Mouse (Mus musculus) liver, embryonic 16.5 days (tissue): ENCODE data around the gene Gsk3b. TPM values are rescaled to one million over a fixed set of nuclear protein-coding genes. Genes with fewer than 3 reads are reported as not detected.
A peak's percentile ranks its signal among the peaks of the same experiment; 100 is the strongest.

ENCODE experiments used
- ATAC-seq: fragments of 200-750 bp; cut with Nextera tagmentation; 2 replicates; pipeline ENCODE4 v1.8.0; 2017; ENCODE audit warnings: low read depth, mild to moderate bottlenecking, moderate number of reproducible peaks, moderate library complexity
- H3K27ac ChIP-seq: fragments of 300-500 bp; sonication (generic); 2 replicates; pipeline ENCODE4 v1.5.1; 2014; ENCODE audit warnings: mild to moderate bottlenecking, low read length
- H3K27me3 ChIP-seq: fragments of 300-500 bp; sonication (generic); 2 replicates; pipeline ENCODE4 v1.6.1; 2014; ENCODE audit warnings: low read depth, low read length, mixed read lengths; ENCODE audit not compliant: control insufficient read depth, insufficient read depth
- H3K36me3 ChIP-seq: fragments of 300-500 bp; sonication (generic); 2 replicates; pipeline ENCODE4 v1.6.1; 2014; ENCODE audit warnings: mild to moderate bottlenecking; ENCODE audit not compliant: control insufficient read depth, insufficient read depth
- H3K4me1 ChIP-seq: fragments of 300-500 bp; sonication (generic); 2 replicates; pipeline ENCODE4 v1.6.1; 2014; ENCODE audit warnings: low read depth, low read length, mixed read lengths; ENCODE audit not compliant: control insufficient read depth
- H3K4me2 ChIP-seq: fragments of 300-500 bp; sonication (generic); 2 replicates; pipeline ENCODE4 v1.6.1; 2014; ENCODE audit warnings: low read depth, low read length, mixed read lengths
- H3K4me3 ChIP-seq: fragments of 300-500 bp; sonication (generic); 2 replicates; pipeline ENCODE4 v1.5.1; 2014; ENCODE audit warnings: low read depth, mild to moderate bottlenecking, low read length
- H3K9ac ChIP-seq: fragments of 300-500 bp; sonication (generic); 2 replicates; pipeline ENCODE4 v1.6.1; 2014; ENCODE audit warnings: low read depth, low read length
- H3K9me3 ChIP-seq: fragments of 300-500 bp; sonication (generic); replicated peaks from 2 replicates; pipeline ENCODE4 v1.6.1; 2016; ENCODE audit warnings: low read length; ENCODE audit not compliant: control insufficient read depth
- WGBS: fragments of 180-500 bp; shearing (Covaris S2); extraction: QIAGEN DNeasy Blood & Tissue Kit; methylation state at CpG from one replicate; pipeline ENCODE4 v1.1.7; 2014; ENCODE audit not compliant: insufficient replicate concordance; 5-methylcytosine and 5-hydroxymethylcytosine counted together
- polyA plus RNA-seq: library from polyadenylated mRNA; unstranded; fragments of >200 nt; fragmentation: Nextera tagmentation; extraction: Ambion mirVana; gene quantifications from 2 replicates; pipeline ENCODE4 v1.2.1, GENCODE M21; 2015

Gsk3b gene
- polyA plus RNA-seq, 1 experiment from 2014 or later, result 9.1 TPM

- 53% methylated on average over 5 of the region's 5 CpGs for WGBS
- H3K9ac ChIP-seq, result no peak overlapping the region
- no peak overlapping the region for H3K4me2 ChIP-seq
- H3K4me3 ChIP-seq, result no peak overlapping the region
- no peaks in the 10 kb centered on the region for H3K4me1 ChIP-seq
- H3K27me3 ChIP-seq, result no peaks in the 10 kb centered on the region
- no peaks in the 10 kb centered on the region for H3K36me3 ChIP-seq
- ATAC-seq, result no peak
- H3K27ac ChIP-seq, result no peak overlapping the region
- H3K9me3 ChIP-seq, result no peaks in the 10 kb centered on the region
Observed at GRCm38 (mm10) chr16:38272483-38272882, 183.7 kb downstream of the Gsk3b start.

GRCm38 (mm10) chr16:38274737-38275136, 185.9 kb downstream of the Gsk3b start:
- Histone ChIP-seq H3K9ac (no peak overlapping the region), H3K4me3 (no peak overlapping the region), H3K4me1 (no peaks in the 10 kb centered on the region), H3K9me3 (no peaks in the 10 kb centered on the region), H3K4me2 (no peak overlapping the region), H3K36me3 (no peaks in the 10 kb centered on the region), H3K27ac (no peak overlapping the region), H3K27me3 (no peaks in the 10 kb centered on the region)
- WGBS, result 52% methylated on average over 2 of the region's 2 CpGs
- ATAC-seq, result no peak

DNA sequence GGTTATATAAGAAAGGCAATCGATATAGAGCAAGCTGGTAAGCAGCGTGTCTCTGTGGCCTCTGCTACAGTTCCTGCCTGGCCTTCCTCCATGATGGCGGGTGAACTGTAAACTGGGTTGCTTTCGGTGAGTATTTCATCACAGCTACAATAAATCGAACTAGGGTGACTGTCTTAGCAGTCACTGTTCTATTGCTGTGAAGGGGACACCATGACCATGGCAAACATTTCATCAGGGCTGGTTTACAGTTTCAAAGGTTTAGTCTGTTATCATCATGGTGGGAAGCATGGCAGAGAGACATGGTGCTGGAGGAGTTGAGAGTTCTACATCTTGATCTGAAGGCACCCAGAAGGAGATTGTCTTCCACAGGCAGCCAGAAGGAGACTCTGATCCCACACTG, 191.0 kb downstream of the Gsk3b start:
- WGBS, result 59% methylated on average over 5 of the region's 5 CpGs
- H3K9ac ChIP-seq, result no peak overlapping the region
- no peaks in the 10 kb centered on the region for H3K27me3 ChIP-seq
- peak; percentile 50 for ATAC-seq
- H3K36me3 ChIP-seq, result no peaks in the 10 kb centered on the region
- H3K9me3 ChIP-seq, result no peaks in the 10 kb centered on the region
- no peak overlapping the region for H3K4me3 ChIP-seq
- peak overlapping the region; percentile 33 for H3K27ac ChIP-seq
- no peak overlapping the region for H3K4me2 ChIP-seq
- peaks cover under 1% of the 10 kb centered on the region for H3K4me1 ChIP-seq

DNA sequence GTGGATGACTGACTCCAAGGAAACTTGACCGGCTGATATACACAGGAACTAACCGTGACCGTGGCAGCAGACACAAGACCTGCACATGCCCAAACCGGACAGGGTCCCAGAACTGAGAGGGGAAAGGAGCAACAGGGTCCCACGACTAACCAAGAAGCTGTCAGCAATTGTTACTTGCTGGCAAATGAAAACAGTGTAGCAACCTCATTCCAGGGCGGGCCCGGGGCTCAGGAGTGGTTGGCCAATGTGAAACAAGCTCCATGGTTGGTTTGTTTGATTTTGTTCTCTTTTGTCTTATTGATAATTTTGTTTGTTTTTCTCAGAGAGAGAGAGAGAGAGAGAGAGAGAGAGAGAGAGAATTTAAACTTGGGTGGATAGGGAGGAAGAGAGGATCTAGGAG, 192.2 kb downstream of the Gsk3b start:
- WGBS, result 55% methylated on average over 7 of the region's 7 CpGs
- Histone ChIP-seq H3K4me2 (no peak overlapping the region), H3K27ac (no peak overlapping the region; the same call in 1 of the 2 replicates), H3K36me3 (no peaks in the 10 kb centered on the region), H3K4me3 (no peak overlapping the region), H3K9ac (no peak overlapping the region), H3K9me3 (no peaks in the 10 kb centered on the region), H3K27me3 (no peaks in the 10 kb centered on the region), H3K4me1 (peaks cover 4% of the 10 kb centered on the region)
- ATAC-seq, result no peak

DNA sequence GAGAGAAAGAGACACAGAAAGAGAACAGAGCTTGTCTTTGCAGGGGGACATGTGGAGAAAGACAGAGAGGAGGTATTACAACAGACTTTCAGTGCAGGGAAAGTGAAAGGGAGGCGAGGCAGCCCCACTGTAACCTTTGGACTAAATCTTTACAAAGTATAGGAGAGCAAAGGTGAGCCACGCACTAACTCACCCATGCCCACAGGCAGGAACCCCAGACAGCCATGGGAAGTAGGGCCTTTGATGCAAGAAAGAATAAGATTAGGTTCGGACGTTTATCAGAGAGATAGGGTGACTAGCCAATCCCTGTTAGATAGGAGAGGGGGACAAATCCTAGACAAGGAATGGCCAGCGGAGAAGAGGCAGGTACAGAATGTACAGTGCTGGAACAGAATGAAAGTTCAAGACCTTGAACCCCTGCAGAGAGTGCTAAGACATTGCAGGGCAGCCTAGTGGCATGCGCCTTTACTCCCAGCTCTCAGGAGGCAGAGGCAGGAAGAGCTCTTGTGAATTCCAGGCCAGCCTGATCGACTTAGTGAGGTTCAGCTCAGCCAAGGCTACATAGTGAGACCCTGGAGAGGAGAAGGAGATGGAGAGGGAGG, 193.9 kb downstream of the Gsk3b start:
- Histone ChIP-seq H3K9me3 (no peaks in the 10 kb centered on the region), H3K4me3 (no peak overlapping the region), H3K36me3 (no peaks in the 10 kb centered on the region), H3K4me1 (peaks cover 4% of the 10 kb centered on the region), H3K27ac (peak overlapping the region; percentile 76), H3K9ac (no peak overlapping the region), H3K27me3 (no peaks in the 10 kb centered on the region), H3K4me2 (0 out of 2 replicates have a peak overlapping the region, but pooled peaks have one; percentile 28)
- WGBS, result 40% methylated on average over 7 of the region's 7 CpGs
- ATAC-seq, result peak; percentile 75

DNA sequence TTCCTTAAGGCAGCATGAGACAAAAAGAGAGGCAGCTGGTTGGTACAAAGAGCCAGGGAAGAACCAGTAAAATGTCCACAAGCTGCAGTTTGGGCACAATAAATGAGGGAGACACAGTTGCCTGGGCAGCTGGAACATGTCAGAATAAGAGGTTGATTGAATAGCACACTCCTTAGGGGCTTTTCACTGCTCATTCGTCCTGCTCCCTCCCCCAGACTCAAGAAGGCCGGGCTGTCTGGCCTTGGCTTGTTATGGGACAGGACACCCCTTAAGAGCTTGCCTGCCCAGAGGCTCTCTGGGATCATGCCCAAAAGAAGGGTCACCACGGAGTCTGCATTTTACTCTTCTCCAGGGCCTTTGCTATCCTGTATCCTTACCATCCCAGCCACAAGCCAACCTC, 194.5 kb downstream of the Gsk3b start:
- no peak overlapping the region for H3K4me2 ChIP-seq
- WGBS, result 61% methylated on average over 3 of the region's 3 CpGs
- peaks cover 4% of the 10 kb centered on the region for H3K4me1 ChIP-seq
- no peaks in the 10 kb centered on the region for H3K27me3 ChIP-seq
- H3K4me3 ChIP-seq, result no peak overlapping the region
- peak overlapping the region; percentile 20; the same call in 1 of the 2 replicates for H3K27ac ChIP-seq
- H3K9ac ChIP-seq, result no peak overlapping the region
- H3K36me3 ChIP-seq, result no peaks in the 10 kb centered on the region
- no peak for ATAC-seq
- H3K9me3 ChIP-seq, result no peaks in the 10 kb centered on the region

GRCm38 (mm10) chr16:38285801-38286200, 197.0 kb downstream of the Gsk3b start:
- H3K27me3 ChIP-seq, result no peaks in the 10 kb centered on the region
- H3K4me2 ChIP-seq, result no peak overlapping the region
- peak; percentile 14; the same call in 1 of the 2 replicates for ATAC-seq
- H3K4me3 ChIP-seq, result no peak overlapping the region
- 56% methylated on average over 7 of the region's 7 CpGs for WGBS
- no peaks in the 10 kb centered on the region for H3K9me3 ChIP-seq
- peaks cover 4% of the 10 kb centered on the region; the same call in 1 of the 2 replicates for H3K4me1 ChIP-seq
- H3K27ac ChIP-seq, result peak overlapping the region; percentile 35
- H3K9ac ChIP-seq, result no peak overlapping the region
- H3K36me3 ChIP-seq, result no peaks in the 10 kb centered on the region

GRCm38 (mm10) chr16:38286541-38286940, 197.7 kb downstream of the Gsk3b start:
- no peak overlapping the region for H3K9ac ChIP-seq
- 47% methylated on average over 4 of the region's 4 CpGs for WGBS

GRCm38 (mm10) chr16:38287357-38287756, 198.6 kb downstream of the Gsk3b start:
- ATAC-seq, result peak; percentile 65
- H3K9ac ChIP-seq, result no peak overlapping the region
- no peaks in the 10 kb centered on the region for H3K9me3 ChIP-seq
- H3K4me3 ChIP-seq, result no peak overlapping the region
- no peaks in the 10 kb centered on the region for H3K36me3 ChIP-seq
- H3K4me2 ChIP-seq, result no peak overlapping the region
- 51% methylated on average over 6 of the region's 6 CpGs for WGBS
- H3K27me3 ChIP-seq, result no peaks in the 10 kb centered on the region
- H3K4me1 ChIP-seq, result peaks cover 4% of the 10 kb centered on the region; the same call in 1 of the 2 replicates
- peak overlapping the region; percentile 75 for H3K27ac ChIP-seq

More at GRCm38 (mm10) chr16:38286541-38286940, 197.7 kb downstream of the Gsk3b start:
- peaks cover 4% of the 10 kb centered on the region; the same call in 1 of the 2 replicates for H3K4me1 ChIP-seq
- peak overlapping the region; percentile 75 for H3K27ac ChIP-seq
- no peaks in the 10 kb centered on the region for H3K36me3 ChIP-seq
- H3K4me2 ChIP-seq, result no peak overlapping the region
- peak; percentile 5; the same call in 1 of the 2 replicates for ATAC-seq
- no peaks in the 10 kb centered on the region for H3K27me3 ChIP-seq
- no peak overlapping the region for H3K4me3 ChIP-seq
- H3K9me3 ChIP-seq, result no peaks in the 10 kb centered on the region
